In the genomic region with DNA sequence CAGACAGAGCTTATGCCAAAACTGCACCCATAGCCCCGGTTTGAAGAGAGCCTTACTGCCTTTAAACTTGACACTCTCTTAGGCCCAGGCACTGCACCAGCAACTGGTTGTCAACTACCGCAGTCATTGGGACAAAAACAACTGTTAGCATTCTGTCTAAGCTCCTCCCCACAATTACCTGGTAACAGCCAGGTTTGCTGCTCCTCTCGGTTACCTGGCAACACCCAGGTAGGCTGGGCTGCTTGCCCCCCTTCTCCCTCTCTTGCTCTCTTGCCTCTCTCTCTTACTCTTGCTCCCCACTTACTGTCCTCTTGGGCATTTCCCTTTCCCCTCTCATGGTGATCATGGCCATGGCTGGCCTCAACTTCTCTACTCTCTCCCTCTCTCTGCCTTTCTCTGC, we compare ENCODE assay signal across 28 mouse cellular contexts. TPM values are rescaled to one million over a fixed set of nuclear protein-coding genes. Genes with fewer than 3 reads are reported as not detected.
A peak's percentile ranks its signal among the peaks of the same experiment; 100 is the strongest.
DNase-seq lines count a peak whose midpoint lies in the region; ATAC-seq lines count a peak whose summit lies in the region.
"Had no signal": no experiment of that assay in that cellular context is flagged by ENCODE, and none has a peak within 500 bp of the region (broad histone marks: within the 10 kb centered on the region; RNA-seq: fewer than 3 reads in every experiment).

No protein-coding gene starts in this region.

- no peaks in the 10 kb centered on the region for H3K36me3 ChIP-seq in forebrain, embryonic 16.5 days (ENCODE audit: control insufficient read depth, insufficient read depth)
- H3K36me3 ChIP-seq: forebrain, embryonic 10.5 days; forebrain, embryonic 15.5 days; G1E; heart, embryonic 10.5 days; heart, embryonic 15.5 days; intestine, embryonic 15.5 days; lung, embryonic 15.5 days; neural tube, embryonic 12.5 days had no signal

- no peaks in the 10 kb centered on the region for H3K9me3 ChIP-seq in forebrain, embryonic 16.5 days (ENCODE audit: control insufficient read depth, low read length)
- H3K9me3 ChIP-seq: forebrain, embryonic 10.5 days; forebrain, embryonic 15.5 days; G1E; heart, embryonic 10.5 days; heart, embryonic 15.5 days; intestine, embryonic 15.5 days; lung, embryonic 15.5 days; neural tube, embryonic 12.5 days had no signal

- no peak overlapping the region for H3K4me2 ChIP-seq in forebrain, embryonic 16.5 days (ENCODE audit: low read length)
- H3K4me2 ChIP-seq: forebrain, embryonic 15.5 days; heart, embryonic 15.5 days; intestine, embryonic 15.5 days; lung, embryonic 15.5 days; midbrain, embryonic 11.5 days; neural tube, embryonic 12.5 days had no signal

- no peaks in the 10 kb centered on the region for H3K27me3 ChIP-seq in forebrain, embryonic 16.5 days (replicated peaks; ENCODE audit: control insufficient read depth, insufficient read depth, low read length)
- H3K27me3 ChIP-seq: forebrain, embryonic 15.5 days; heart, embryonic 15.5 days; intestine, embryonic 15.5 days; lung, embryonic 15.5 days; neural tube, embryonic 12.5 days had no signal

- no peak for ATAC-seq in forebrain, embryonic 16.5 days
- ATAC-seq: forebrain, embryonic 15.5 days; hindbrain, postnatal 0 days; intestine, embryonic 15.5 days had no signal

- H3K4me3 ChIP-seq in forebrain, embryonic 16.5 days (replicated peaks; ENCODE audit: low read length), result no peak overlapping the region
- H3K4me3 ChIP-seq: forebrain, embryonic 10.5 days; forebrain, embryonic 15.5 days; heart, embryonic 10.5 days; heart, embryonic 15.5 days; intestine, embryonic 15.5 days; lung, embryonic 15.5 days; myocyte; neural tube, embryonic 12.5 days had no signal

- DNase-seq in heart, adult 11 months, result peak; percentile 57
- no peak for DNase-seq in heart, adult 8-10 months (ENCODE audit: low spot score)
- DNase-seq in lung, postnatal 36 days, result peak; percentile 18
- no peak for DNase-seq in lung, postnatal 4 days
- peak; percentile 30 for DNase-seq in kidney, postnatal 14 days
- DNase-seq in urinary bladder, postnatal 4 days (ENCODE audit: low spot score in 2 of 2), result no peak
- DNase-seq: adrenal gland, postnatal 10 days; cerebellum, adult 8-10 months; cerebellum, postnatal 25 days; liver; right cerebral cortex, adult 18-20 months; right cerebral cortex, postnatal 4 days; thymus, adult 18-20 months; thymus, postnatal 25 days had no signal

- no peak overlapping the region for H3K27ac ChIP-seq in forebrain, embryonic 16.5 days (ENCODE audit: low read length)
- H3K27ac ChIP-seq: forebrain, embryonic 10.5 days; forebrain, embryonic 15.5 days; heart, embryonic 10.5 days; heart, embryonic 15.5 days; hindbrain, postnatal 0 days; intestine, embryonic 15.5 days; liver, embryonic 14.5 days; lung, embryonic 15.5 days; neural tube, embryonic 12.5 days; stomach, postnatal 0 days had no signal

- no peak overlapping the region for H3K9ac ChIP-seq in forebrain, embryonic 16.5 days (replicated peaks; ENCODE audit: low read depth, low read length)
- H3K9ac ChIP-seq: forebrain, embryonic 15.5 days; heart, embryonic 15.5 days; intestine, embryonic 15.5 days; liver, embryonic 14.5 days; lung, embryonic 15.5 days; neural tube, embryonic 12.5 days had no signal

- WGBS in forebrain, embryonic 16.5 days, result 65% methylated on average over 3 of the region's 3 CpGs

- 0 out of 2 replicates have a peak, but pooled peaks cover 3% of the 10 kb centered on the region for H3K4me1 ChIP-seq in forebrain, embryonic 16.5 days (replicated peaks; ENCODE audit: control insufficient read depth, insufficient read depth, low read length)
- H3K4me1 ChIP-seq: forebrain, embryonic 10.5 days; heart, embryonic 10.5 days had no signal

RNA-seq across cellular contexts. Expression of a gene that starts 12.6 kb away (rescaled TPM):
- total RNA-seq in heart, adult 8-10 months (2022), result 10 to 100 TPM; 53.5 to 61.3 (median 59.5) TPM
- polyA plus RNA-seq in forebrain, embryonic 16.5 days (2015; fragmentation: Nextera tagmentation; extraction: Ambion mirVana), result 189 and 197 TPM in 2 replicates

Comparison
In these comparisons a context has a peak if more than half of its experiments do, and no peak if none do; other contexts are left out.
1. DNase-seq: peak in heart, adult 11 months (single experiment), lung, postnatal 36 days (single experiment) and kidney, postnatal 14 days (single experiment); none in heart, adult 8-10 months (single experiment), lung, postnatal 4 days (0 of 2) and urinary bladder, postnatal 4 days (0 of 2).